Mouse (Mus musculus) lung, postnatal 25 days (tissue): ENCODE results near the gene Ice2.

Experiments used
- DNase-seq: peaks from one replicate; pipeline ENCODE4 v3.0.0; 2022; ENCODE audit warnings: low spot score

The Ice2 gene

GRCm38 (mm10) chr9:69459876-69460275 is 62.2 kb downstream of the Ice2 start:
- no peak for DNase-seq

- no peak for DNase-seq
Observed at GRCm38 (mm10) chr9:69463046-69463445, 65.3 kb downstream of the Ice2 start.

- no peak for DNase-seq
Observed at GRCm38 (mm10) chr9:69464109-69464756, 66.5 kb downstream of the Ice2 start.

GRCm38 (mm10) chr9:69466098-69466497 is 68.4 kb downstream of the Ice2 start:
- no peak for DNase-seq

GRCm38 (mm10) chr9:69467310-69467939 is 69.7 kb downstream of the Ice2 start:
- no peak for DNase-seq

GRCm38 (mm10) chr9:69468991-69469390 is 71.3 kb downstream of the Ice2 start:
- DNase-seq: no peak

- no peak for DNase-seq
Observed at GRCm38 (mm10) chr9:69470362-69470761, 72.7 kb downstream of the Ice2 start.

GRCm38 (mm10) chr9:69470921-69471320 is 73.2 kb downstream of the Ice2 start:
- DNase-seq: no peak

GRCm38 (mm10) chr9:69472724-69473123 is 75.0 kb downstream of the Ice2 start:
- peak; percentile 79 for DNase-seq

GRCm38 (mm10) chr9:69475873-69476272 is 78.2 kb downstream of the Ice2 start:
- DNase-seq: no peak

GRCm38 (mm10) chr9:69477195-69477823 is 79.6 kb downstream of the Ice2 start:
- no peak for DNase-seq

GRCm38 (mm10) chr9:69477824-69478222 is 80.1 kb downstream of the Ice2 start:
- no peak for DNase-seq

GRCm38 (mm10) chr9:69480344-69480743 is 82.6 kb downstream of the Ice2 start:
- DNase-seq: peak; percentile 84
